Mouse (Mus musculus): ENCODE data around the gene AI661453.

DNA sequence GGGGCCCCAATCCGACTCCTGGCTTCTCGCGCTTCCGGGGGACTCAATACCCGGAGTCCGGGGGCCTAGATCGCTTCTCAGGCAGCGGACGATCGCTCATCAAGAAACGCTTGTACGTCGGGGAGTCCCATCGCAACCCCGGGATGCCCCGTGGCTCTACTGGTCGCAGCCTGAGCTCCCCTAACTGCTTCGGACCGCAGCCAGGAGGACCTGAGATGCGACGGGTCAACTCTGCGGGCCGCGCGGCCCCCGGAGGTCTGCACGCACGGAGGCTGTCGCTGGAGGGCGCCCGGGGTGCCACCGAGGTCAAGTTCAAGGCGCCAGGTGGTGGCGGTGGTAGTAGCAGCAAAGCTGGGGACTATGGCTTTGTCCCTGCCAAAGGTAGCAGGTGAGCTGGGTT lies 32.1 kb downstream of the AI661453 start:
- TF ChIP-seq ZNF384 (IDR thresholded peaks at IDR 0.05; ENCODE audit: low read depth, low read length) (no peak), CHD2 (IDR thresholded peaks at IDR 0.05; ENCODE audit: low read depth, low read length) (no peak), ZC3H11A (IDR thresholded peaks at IDR 0.05; ENCODE audit: borderline replicate concordance, low read depth, low read length) (no peak)
